Mouse (Mus musculus): ENCODE results near the gene Cryba4.

- TF ChIP-seq CTCF (IDR thresholded peaks at IDR 0.05; ENCODE audit: low read depth, low read length) = peak; percentile 97
- no peak for TF ChIP-seq POLR2A (IDR thresholded peaks at IDR 0.05; ENCODE audit: extremely low read depth, insufficient read depth, low read length)
Measured at GRCm38 (mm10) chr5:112210104-112210503, 42.2 kb downstream of the Cryba4 start.
